ENCODE assay signal across 19 mouse cellular contexts in genomic region chr9:23952543-23952942, GRCm38 (mm10).
DNase-seq lines count a peak whose midpoint lies in the region; ATAC-seq and TF ChIP-seq lines count a peak whose summit lies in the region.
"Had no signal": no experiment of that assay in that cellular context is flagged by ENCODE, and none has a peak within 500 bp of the region (broad histone marks: within the 10 kb centered on the region; RNA-seq: fewer than 3 reads in every experiment).

No protein-coding gene starts in this region.

- no peak for TF ChIP-seq CTCF in thymus, adult 2 months (IDR thresholded peaks at IDR 0.05; ENCODE audit: borderline replicate concordance, control insufficient read depth, extremely low read depth, insufficient read depth, low read length, poor library complexity)

- no peak overlapping the region for H3K4me3 ChIP-seq in thymus, adult 2 months (ENCODE audit: control insufficient read depth, insufficient read depth, low read length)
- H3K4me3 ChIP-seq: embryonic facial prominence, embryonic 13.5 days; limb, embryonic 15.5 days; midbrain, embryonic 13.5 days; neural tube, embryonic 13.5 days had no signal

- H3K4me1 ChIP-seq in thymus, adult 2 months (replicated peaks; ENCODE audit: control insufficient read depth, insufficient read depth, low read length) = no peaks in the 10 kb centered on the region
- H3K4me1 ChIP-seq: embryonic facial prominence, embryonic 13.5 days; limb, embryonic 15.5 days; midbrain, embryonic 13.5 days; neural tube, embryonic 13.5 days had no signal

- no peak overlapping the region for H3K27ac ChIP-seq in thymus, adult 2 months (ENCODE audit: control insufficient read depth, insufficient read depth, low read length)
- H3K27ac ChIP-seq: embryonic facial prominence, embryonic 13.5 days; limb, embryonic 15.5 days; midbrain, embryonic 13.5 days; neural tube, embryonic 13.5 days had no signal

- no peak for TF ChIP-seq POLR2A in thymus, adult 2 months (IDR thresholded peaks at IDR 0.05; ENCODE audit: control insufficient read depth, extremely low read depth, insufficient read depth, low read length, poor library complexity)

- peak; percentile 91 for ATAC-seq in frontal cortex, adult (ENCODE audit: low TSS enrichment)
- ATAC-seq: lung, postnatal 0 days; midbrain, embryonic 13.5 days had no signal

- WGBS in thymus, adult 2 months = 99% methylated on average over 2 of the region's 2 CpGs

- DNase-seq in layer of hippocampus, adult 18-20 months (ENCODE audit: low spot score in 2 of 2) = peak; percentile 10 to 54
- DNase-seq in layer of hippocampus, postnatal 10 days (ENCODE audit: low spot score in 2 of 2) = no peak
- DNase-seq in layer of hippocampus, adult 9-11 months = peak; percentile 64
- peak; percentile 40 to 72 for DNase-seq in right cerebral cortex, postnatal 10 days (ENCODE audit: low spot score in 2 of 2)
- DNase-seq in thymus, adult 2 months = no peak
- DNase-seq in testis, postnatal 14 days (ENCODE audit: low spot score) = no peak
- no peak for DNase-seq in cerebellum, postnatal 10 days
- DNase-seq: cerebellum, adult 9-10 months; gastrocnemius, postnatal 14 days; kidney, adult 2 months; kidney, postnatal 10 days; thymus, postnatal 36 days had no signal

- no peaks in the 10 kb centered on the region for H3K27me3 ChIP-seq in thymus, adult 2 months (ENCODE audit: control insufficient read depth, insufficient read depth, low read length)
- H3K27me3 ChIP-seq: CH12.LX; embryonic facial prominence, embryonic 13.5 days; limb, embryonic 15.5 days; midbrain, embryonic 13.5 days; neural tube, embryonic 13.5 days had no signal

- no peaks in the 10 kb centered on the region for H3K36me3 ChIP-seq in thymus, adult 2 months (ENCODE audit: control insufficient read depth, insufficient read depth, low read length)
- H3K36me3 ChIP-seq: embryonic facial prominence, embryonic 13.5 days; limb, embryonic 15.5 days; midbrain, embryonic 13.5 days; neural tube, embryonic 13.5 days had no signal

Comparison
In these comparisons a context has a peak if more than half of its experiments do, and no peak if none do; other contexts are left out.
1. DNase-seq: peak in layer of hippocampus, adult 18-20 months (2 of 2), layer of hippocampus, adult 9-11 months (single experiment) and right cerebral cortex, postnatal 10 days (2 of 2); none in layer of hippocampus, postnatal 10 days (0 of 2), thymus, adult 2 months (single experiment), testis, postnatal 14 days (single experiment) and cerebellum, postnatal 10 days (0 of 2).